Mouse (Mus musculus) heart, embryonic 16.5 days (tissue): ENCODE data around the gene Prdm15. TPM values are rescaled to one million over a fixed set of nuclear protein-coding genes. Genes with fewer than 3 reads are reported as not detected.

Experiments used
- ATAC-seq: fragments of 200-750 bp; cut with Nextera tagmentation; replicated peaks from 2 replicates; pipeline ENCODE4 v1.8.0; 2017; ENCODE audit warnings: moderate number of reproducible peaks; ENCODE audit not compliant: insufficient read depth, low FRiP score; ENCODE audit errors: extremely low read depth
- H3K27ac ChIP-seq: fragments of 300-500 bp; sonication (generic); 2 replicates; pipeline ENCODE4 v1.5.1; 2014; ENCODE audit warnings: mild to moderate bottlenecking, low read length, control low read depth, moderate library complexity
- H3K27me3 ChIP-seq: fragments of 300-500 bp; sonication (generic); 2 replicates; pipeline ENCODE4 v1.6.1; 2014; ENCODE audit warnings: low read length, mixed read lengths; ENCODE audit not compliant: control insufficient read depth, insufficient read depth
- H3K36me3 ChIP-seq: fragments of 300-500 bp; sonication (generic); 2 replicates; pipeline ENCODE4 v1.6.1; 2014; ENCODE audit not compliant: control insufficient read depth, insufficient read depth
- H3K4me1 ChIP-seq: fragments of 300-500 bp; sonication (generic); 2 replicates; pipeline ENCODE4 v1.6.1; 2014; ENCODE audit warnings: low read length, mixed read lengths; ENCODE audit not compliant: control insufficient read depth, insufficient read depth
- H3K4me2 ChIP-seq: fragments of 300-500 bp; sonication (generic); 2 replicates; pipeline ENCODE4 v1.6.1; 2014; ENCODE audit warnings: low read depth, mild to moderate bottlenecking, control low read depth, low read length
- H3K4me3 ChIP-seq: fragments of 300-500 bp; sonication (generic); 2 replicates; pipeline ENCODE4 v1.5.1; 2014; ENCODE audit warnings: mild to moderate bottlenecking, control low read depth, low read length
- H3K9ac ChIP-seq: fragments of 300-500 bp; sonication (generic); 2 replicates; pipeline ENCODE4 v1.6.1; 2014; ENCODE audit warnings: low read length, control low read depth
- H3K9me3 ChIP-seq: fragments of 300-500 bp; sonication (generic); replicated peaks from 2 replicates; pipeline ENCODE4 v1.6.1; 2016; ENCODE audit warnings: low read length; ENCODE audit not compliant: control insufficient read depth
- WGBS: fragments of 180-500 bp; shearing (Covaris S2); extraction: QIAGEN DNeasy Blood & Tissue Kit; methylation state at CpG from one replicate; pipeline ENCODE4 v1.1.7; 2014; 5-methylcytosine and 5-hydroxymethylcytosine counted together
- polyA plus RNA-seq: library from polyadenylated mRNA; unstranded; fragments of >200 nt; fragmentation: Nextera tagmentation; extraction: Ambion mirVana; gene quantifications from 2 replicates; pipeline ENCODE4 v1.2.1, GENCODE M21; 2015

The Prdm15 gene
- 6.3 and 7.0 TPM in 2 replicates for polyA plus RNA-seq

- Histone ChIP-seq H3K4me3 (peak within 1 kb of the TSS; percentile 92), H3K9ac (peak within 1 kb of the TSS; percentile 99), H3K4me1 (peaks cover 25% of the 10 kb centered on the region), H3K9me3 (no peaks in the 10 kb centered on the region), H3K27ac (peak within 1 kb of the TSS; percentile 98), H3K27me3 (no peaks in the 10 kb centered on the region), H3K4me2 (peak within 1 kb of the TSS; percentile 67), H3K36me3 (no peaks in the 10 kb centered on the region; the same call in 1 of the 2 replicates)
- peak; percentile 84 for ATAC-seq
- 1% methylated on average over 31 of the region's 31 CpGs for WGBS
Observed at GRCm38 (mm10) chr16:97851741-97852319, at the start of gene Prdm15. TSS of gene Prdm15 (minus strand) at chr16:97851850.

GRCm38 (mm10) chr16:97897346-97898024 lies 45.8 kb upstream of the Prdm15 start:
- peak overlapping the region; percentile 57 for H3K27ac ChIP-seq
- no peak overlapping the region for H3K4me2 ChIP-seq
- peaks cover 9% of the 10 kb centered on the region for H3K4me1 ChIP-seq
- H3K9ac ChIP-seq = no peak overlapping the region
- 32% methylated on average over 5 of the region's 5 CpGs for WGBS
- H3K9me3 ChIP-seq = no peaks in the 10 kb centered on the region
- no peaks in the 10 kb centered on the region for H3K36me3 ChIP-seq
- H3K27me3 ChIP-seq = no peaks in the 10 kb centered on the region
- no peak overlapping the region for H3K4me3 ChIP-seq
- peak; percentile 89 for ATAC-seq

GRCm38 (mm10) chr16:97887762-97888161 lies 36.1 kb upstream of the Prdm15 start:
- ATAC-seq = no peak
- H3K9me3 ChIP-seq = no peaks in the 10 kb centered on the region
- peaks cover 17% of the 10 kb centered on the region for H3K36me3 ChIP-seq
- no peak overlapping the region for H3K4me3 ChIP-seq
- no peak overlapping the region for H3K27ac ChIP-seq
- H3K4me1 ChIP-seq = no peaks in the 10 kb centered on the region
- no peaks in the 10 kb centered on the region for H3K27me3 ChIP-seq
- no peak overlapping the region for H3K9ac ChIP-seq
- H3K4me2 ChIP-seq = no peak overlapping the region

DNA sequence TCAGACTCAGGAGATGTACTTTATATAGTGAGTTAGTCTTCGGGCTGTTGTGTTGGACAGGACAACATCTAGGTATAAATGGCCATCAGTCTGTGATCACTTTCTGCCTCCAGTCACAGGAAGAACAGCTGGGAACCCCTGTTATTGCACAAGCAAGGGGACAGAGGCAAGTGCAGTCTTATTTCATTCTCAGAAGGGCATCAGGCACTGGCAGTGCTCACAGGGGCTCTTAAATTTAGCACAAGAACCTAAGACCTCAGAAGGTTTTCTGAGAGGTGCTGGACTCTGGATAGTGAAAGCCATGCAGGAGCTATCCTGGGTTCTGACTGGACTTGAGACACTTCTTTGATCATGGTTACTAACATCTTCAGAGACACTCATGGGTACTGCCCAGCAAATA lies 32.0 kb upstream of the Prdm15 start:
- Histone ChIP-seq H3K36me3 (peaks cover 22% of the 10 kb centered on the region), H3K4me1 (no peaks in the 10 kb centered on the region)

DNA sequence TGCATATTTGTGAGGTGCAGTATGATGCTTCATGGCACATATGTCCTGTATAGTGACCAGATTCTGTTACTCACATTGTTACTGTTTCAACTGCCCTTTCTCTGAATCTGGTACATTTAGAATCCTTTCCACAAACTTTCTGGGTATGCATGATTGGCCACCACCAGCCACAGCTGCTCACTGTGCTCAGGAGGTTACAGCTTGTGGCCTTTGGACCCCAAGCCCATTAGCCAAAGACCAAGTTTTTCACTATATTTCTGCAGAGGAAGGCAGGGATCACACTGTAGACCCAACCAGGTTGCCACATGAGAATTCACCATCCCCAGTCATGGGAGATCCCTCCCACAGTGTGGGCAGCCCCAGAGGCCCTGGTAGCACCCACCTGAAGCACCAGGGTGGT lies 31.2 kb upstream of the Prdm15 start:
- Histone ChIP-seq H3K27me3 (no peaks in the 10 kb centered on the region), H3K9ac (no peak overlapping the region), H3K27ac (no peak overlapping the region), H3K4me3 (no peak overlapping the region), H3K9me3 (no peaks in the 10 kb centered on the region; the same call in 1 of the 2 replicates), H3K4me1 (no peaks in the 10 kb centered on the region), H3K4me2 (no peak overlapping the region), H3K36me3 (peaks cover 22% of the 10 kb centered on the region)
- no peak for ATAC-seq

More for the DNA sequence above, 32.0 kb upstream of the Prdm15 start:
- ATAC-seq = no peak
- Histone ChIP-seq H3K4me3 (no peak overlapping the region), H3K4me2 (no peak overlapping the region), H3K27me3 (no peaks in the 10 kb centered on the region), H3K27ac (no peak overlapping the region), H3K9ac (no peak overlapping the region), H3K9me3 (no peaks in the 10 kb centered on the region; the same call in 1 of the 2 replicates)
- WGBS = 88% methylated on average over 1 of the region's 1 CpGs

- no peak overlapping the region for H3K4me2 ChIP-seq
- no peaks in the 10 kb centered on the region for H3K27me3 ChIP-seq
- H3K4me1 ChIP-seq = no peaks in the 10 kb centered on the region
- no peak overlapping the region for H3K4me3 ChIP-seq
- no peaks in the 10 kb centered on the region; the same call in 1 of the 2 replicates for H3K9me3 ChIP-seq
- 88% methylated on average over 1 of the region's 1 CpGs for WGBS
- H3K36me3 ChIP-seq = peaks cover 26% of the 10 kb centered on the region
- H3K27ac ChIP-seq = no peak overlapping the region
- no peak for ATAC-seq
- H3K9ac ChIP-seq = no peak overlapping the region
Observed at GRCm38 (mm10) chr16:97879134-97879533, 27.5 kb upstream of the Prdm15 start.

DNA sequence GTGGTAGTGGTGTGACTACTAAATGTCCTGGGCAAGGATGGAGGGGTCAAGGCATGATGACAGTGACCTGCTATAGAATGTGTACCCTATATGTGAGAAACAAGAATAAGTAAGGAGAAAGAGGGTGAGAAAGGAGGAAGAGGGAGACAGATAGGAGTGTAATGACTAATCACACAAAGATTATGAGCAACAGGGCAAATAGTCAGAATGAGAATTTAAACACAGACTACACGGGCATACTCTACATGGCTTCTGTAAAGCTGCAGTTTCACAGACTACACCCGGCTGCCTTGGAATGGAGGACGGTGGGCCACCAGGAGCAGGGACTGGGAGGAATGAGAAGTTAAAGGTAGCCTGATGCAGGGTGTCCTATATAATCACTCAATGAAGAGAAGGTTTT lies 25.9 kb upstream of the Prdm15 start:
- ATAC-seq = no peak
- no peak overlapping the region for H3K9ac ChIP-seq
- peaks cover 28% of the 10 kb centered on the region for H3K36me3 ChIP-seq
- 90% methylated on average over 3 of the region's 3 CpGs for WGBS
- H3K4me3 ChIP-seq = no peak overlapping the region
- H3K4me1 ChIP-seq = no peaks in the 10 kb centered on the region
- H3K9me3 ChIP-seq = no peaks in the 10 kb centered on the region; the same call in 1 of the 2 replicates
- no peaks in the 10 kb centered on the region for H3K27me3 ChIP-seq
- no peak overlapping the region for H3K27ac ChIP-seq
- H3K4me2 ChIP-seq = no peak overlapping the region

DNA sequence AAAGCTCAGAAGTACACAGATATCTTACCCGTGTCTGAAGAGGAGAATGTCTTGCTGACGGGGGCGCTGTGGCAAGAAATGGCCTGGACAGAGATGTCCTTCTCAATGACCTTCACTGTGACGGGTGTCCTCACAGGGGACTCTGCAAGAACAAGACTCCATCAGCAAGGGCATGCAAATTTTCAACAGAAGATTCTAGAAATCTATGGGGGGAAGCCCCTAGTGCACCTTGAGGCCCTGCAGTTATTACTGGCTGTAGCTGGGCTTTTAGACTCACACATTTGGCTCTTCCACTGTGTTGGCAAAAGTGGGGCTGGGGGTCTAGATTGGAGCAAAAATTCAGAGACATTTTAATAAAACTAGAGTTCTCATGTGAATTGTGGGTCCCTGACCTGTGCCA lies 23.5 kb upstream of the Prdm15 start:
- no peak for ATAC-seq
- H3K27me3 ChIP-seq = no peaks in the 10 kb centered on the region
- no peaks in the 10 kb centered on the region for H3K4me1 ChIP-seq
- H3K36me3 ChIP-seq = peaks cover 26% of the 10 kb centered on the region
- no peak overlapping the region for H3K4me3 ChIP-seq
- no peak overlapping the region for H3K4me2 ChIP-seq
- no peak overlapping the region for H3K9ac ChIP-seq
- 79% methylated on average over 4 of the region's 4 CpGs for WGBS
- no peaks in the 10 kb centered on the region; the same call in 1 of the 2 replicates for H3K9me3 ChIP-seq
- H3K27ac ChIP-seq = no peak overlapping the region

DNA sequence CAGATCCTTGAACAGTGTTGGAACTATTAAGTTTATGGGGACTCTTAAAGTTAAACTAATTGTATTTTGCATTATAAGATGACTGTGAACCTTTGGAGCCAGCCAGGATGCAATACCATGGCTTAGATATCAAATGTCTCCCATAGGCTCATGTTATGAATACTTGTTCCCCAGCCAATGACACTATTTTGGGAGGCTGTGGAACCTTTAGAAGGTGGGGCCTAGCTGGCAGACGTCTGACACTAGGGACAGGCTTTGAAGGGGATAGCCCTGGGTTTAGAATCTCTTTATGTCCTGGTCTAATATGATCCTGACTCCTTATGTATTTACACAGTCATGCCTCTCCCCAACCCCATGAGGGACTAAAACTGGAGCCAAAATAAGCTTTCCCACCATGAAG lies 22.7 kb upstream of the Prdm15 start:
- H3K4me1 ChIP-seq = no peaks in the 10 kb centered on the region
- 38% methylated on average over 1 of the region's 1 CpGs for WGBS
- no peak overlapping the region for H3K27ac ChIP-seq
- H3K36me3 ChIP-seq = peaks cover 25% of the 10 kb centered on the region
- H3K9ac ChIP-seq = no peak overlapping the region
- ATAC-seq = no peak
- no peak overlapping the region for H3K4me2 ChIP-seq
- H3K9me3 ChIP-seq = no peaks in the 10 kb centered on the region; the same call in 1 of the 2 replicates
- H3K27me3 ChIP-seq = no peaks in the 10 kb centered on the region
- H3K4me3 ChIP-seq = no peak overlapping the region
